Mouse (Mus musculus) MEL (cell line): ENCODE measurements around the gene Tor1aip2. TPM values are rescaled to one million over a fixed set of nuclear protein-coding genes. Genes with fewer than 3 reads are reported as not detected.

ENCODE experiments used
- polyA plus RNA-seq, 2 experiments: library from polyadenylated mRNA; stranded (reverse) in 1 of 2; unstranded in 1 of 2; fragments of >175 nt in 1 of 2; fragments of >200 nt in 1 of 2; gene quantifications; 2 replicates each; pipeline versions ENCODE4 v1.2.1 to v1.2.4; 2012; ENCODE audit warnings: low replicate concordance in 2 of 2, low read depth in 1 of 2; ENCODE audit not compliant: insufficient read length in 2 of 2, insufficient read depth in 1 of 2, missing spikeins in 1 of 2
- total RNA-seq: library from RNA; depleted of rRNA; stranded (reverse); fragments of 300-350 nt; gene quantifications from 2 replicates; pipeline ENCODE4 v1.2.3, GENCODE M21; 2012; rRNA removed

The Tor1aip2 gene
- total and polyA plus RNA-seq, 3 experiments: 47.1 to 48.1 TPM; not detected in 1

Other genes starting within 250 kb of the Tor1aip2 start
- 8.4 TPM in 2 replicates for gene Qsox1, start 222.5 kb upstream of the Tor1aip2 start, total RNA-seq
- gene Qsox1, start 222.5 kb upstream of the Tor1aip2 start, polyA plus RNA-seq: 10 to 100 TPM in 1 of 2 experiments, not detected in 1; 17.1 TPM
- gene Cep350, start 62.1 kb upstream of the Tor1aip2 start, total RNA-seq: 4.3 and 5.7 TPM in 2 replicates
- gene Cep350, start 62.1 kb upstream of the Tor1aip2 start, polyA plus RNA-seq: 100 to 1,000 TPM in 1 of 2 experiments, 1 to 10 TPM in 1; 9.7 to 110 TPM
- gene Tor1aip1, start 1.1 kb downstream of the Tor1aip2 start, total RNA-seq: 11.4 and 13.1 TPM in 2 replicates
- 10 to 100 TPM in 1 of 2 experiments, not detected in 1; 22.9 TPM for gene Tor1aip1, start 1.1 kb downstream of the Tor1aip2 start, polyA plus RNA-seq
- not detected in 2 replicates for gene Fam163a, start 169.6 kb downstream of the Tor1aip2 start, total RNA-seq
- not detected for gene Fam163a, start 169.6 kb downstream of the Tor1aip2 start, polyA plus RNA-seq